Mouse (Mus musculus) lung, postnatal 0 days (tissue): ENCODE measurements around the gene Fitm2. TPM values are rescaled to one million over a fixed set of nuclear protein-coding genes. Genes with fewer than 3 reads are reported as not detected.

Experiments
- ATAC-seq: fragments of 200-750 bp; cut with Nextera tagmentation; 2 replicates; pipeline ENCODE4 v1.8.0; 2017; ENCODE audit warnings: moderate library complexity
- DNase-seq: peaks from one replicate; pipeline ENCODE4 v3.0.0-alpha.2; 2016; ENCODE audit warnings: low spot score
- H3K27ac ChIP-seq: fragments of 300-500 bp; sonication (generic); 2 replicates; pipeline ENCODE4 v1.5.1; 2014; ENCODE audit warnings: antibody characterized with exemption, mild to moderate bottlenecking, low read length, mixed read lengths
- H3K27me3 ChIP-seq: fragments of 300-500 bp; sonication (generic); replicated peaks from 2 replicates; pipeline ENCODE4 v1.6.1; 2014; ENCODE audit warnings: low read length, mixed read lengths; ENCODE audit not compliant: insufficient read depth
- H3K36me3 ChIP-seq: fragments of 300-500 bp; sonication (generic); 2 replicates; pipeline ENCODE4 v1.6.1; 2014; ENCODE audit warnings: low read length, mixed read lengths; ENCODE audit not compliant: insufficient read depth
- H3K4me1 ChIP-seq: fragments of 300-500 bp; sonication (generic); 2 replicates; pipeline ENCODE4 v1.6.1; 2014; ENCODE audit warnings: antibody characterized with exemption, low read depth, low read length, mixed read lengths; ENCODE audit not compliant: insufficient read depth
- H3K4me2 ChIP-seq: fragments of 300-500 bp; sonication (generic); replicated peaks from 2 replicates; pipeline ENCODE4 v1.6.1; 2014; ENCODE audit warnings: low read depth, mild to moderate bottlenecking, low read length, moderate library complexity, mixed read lengths
- H3K4me3 ChIP-seq: fragments of 300-500 bp; sonication (generic); 2 replicates; pipeline ENCODE4 v1.5.1; 2014; ENCODE audit warnings: low read depth, low read length
- H3K9ac ChIP-seq: fragments of 300-500 bp; sonication (generic); replicated peaks from 2 replicates; pipeline ENCODE4 v1.6.1; 2014; ENCODE audit warnings: low read depth, mild to moderate bottlenecking
- H3K9me3 ChIP-seq: fragments of 300-500 bp; sonication (generic); 2 replicates; pipeline ENCODE4 v1.6.1; 2016; ENCODE audit warnings: low read length, mixed read lengths
- CTCF ChIP-seq: IDR thresholded peaks from 2 replicates; pipeline ENCODE4 v1.5.1; 2016; ENCODE audit warnings: antibody characterized with exemption, mild to moderate bottlenecking
- EP300 ChIP-seq: IDR thresholded peaks from 2 replicates; pipeline ENCODE4 v1.6.1; 2016; ENCODE audit warnings: antibody characterized with exemption, mild to moderate bottlenecking, control low read depth
- WGBS: fragments of 180-500 bp; shearing (Covaris S2); extraction: QIAGEN DNeasy Blood & Tissue Kit; methylation state at CpG from one replicate; pipeline ENCODE4 v1.1.7; 2014; 5-methylcytosine and 5-hydroxymethylcytosine counted together
- polyA plus RNA-seq: library from polyadenylated mRNA; unstranded; fragments of >200 nt; fragmentation: Nextera tagmentation; extraction: Ambion mirVana; gene quantifications from 2 replicates; pipeline ENCODE4 v1.2.1, GENCODE M21; 2015

Gene Fitm2
- polyA plus RNA-seq, 1 experiment from 2014 or later = 22.5 TPM

GRCm38 (mm10) chr2:163428346-163429011 lies 44.0 kb downstream of the Fitm2 start:
- TF ChIP-seq CTCF (no peak), EP300 (no peak)
- ATAC-seq = peak; percentile 72

DNA sequence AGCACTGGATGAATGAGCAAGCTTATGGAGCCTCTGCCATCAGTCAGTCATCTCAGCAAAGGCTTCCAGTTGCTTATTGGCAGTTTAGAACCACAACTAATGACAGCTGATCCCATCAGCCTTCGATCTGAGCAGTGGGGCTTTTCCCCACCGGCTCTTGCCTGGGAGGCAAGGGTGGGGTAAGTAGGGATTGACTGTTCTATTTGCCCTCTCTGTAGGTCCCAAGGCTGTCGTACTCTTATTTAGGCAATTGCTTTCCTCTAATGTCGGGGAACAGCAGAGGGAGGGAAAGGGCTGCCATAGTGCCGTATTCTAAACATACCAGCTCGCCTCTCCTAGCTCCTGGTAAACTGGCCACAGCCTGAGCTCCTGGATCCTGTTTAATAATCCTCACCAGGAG lies 47.8 kb downstream of the Fitm2 start, which contains the start of gene Oser1:
Gene Oser1 (minus strand): TSS at position 101 of the 400 bp plus-strand sequence.
- Histone ChIP-seq H3K4me2 (no peak within 1 kb of the TSS), H3K4me3 (no peak within 1 kb of the TSS), H3K9ac (no peak within 1 kb of the TSS), H3K27ac (no peak within 1 kb of the TSS), H3K27me3 (no peaks in the 10 kb centered on the region), H3K4me1 (peaks cover 4% of the 10 kb centered on the region; the same call in 1 of the 2 replicates), H3K36me3 (no peaks in the 10 kb centered on the region), H3K9me3 (no peaks in the 10 kb centered on the region)
- 74% methylated on average over 6 of the region's 6 CpGs for WGBS
- ATAC-seq (no peak), DNase-seq (no peak)
- TF ChIP-seq EP300 (no peak), CTCF (no peak)

More at GRCm38 (mm10) chr2:163428346-163429011, 44.0 kb downstream of the Fitm2 start:
- 23% methylated on average over 4 of the region's 4 CpGs for WGBS
- Histone ChIP-seq H3K27me3 (no peaks in the 10 kb centered on the region), H3K9ac (no peak overlapping the region), H3K9me3 (no peaks in the 10 kb centered on the region), H3K4me1 (no peaks in the 10 kb centered on the region), H3K36me3 (no peaks in the 10 kb centered on the region), H3K27ac (no peak overlapping the region), H3K4me2 (no peak overlapping the region), H3K4me3 (no peak overlapping the region)
- peak; percentile 70 for DNase-seq

GRCm38 (mm10) chr2:163422895-163423660 lies 49.4 kb downstream of the Fitm2 start:
- Histone ChIP-seq H3K4me1 (peaks cover 4% of the 10 kb centered on the region; the same call in 1 of the 2 replicates), H3K9me3 (no peaks in the 10 kb centered on the region), H3K9ac (no peak overlapping the region), H3K27me3 (no peaks in the 10 kb centered on the region), H3K36me3 (no peaks in the 10 kb centered on the region), H3K4me3 (no peak overlapping the region), H3K4me2 (no peak overlapping the region), H3K27ac (no peak overlapping the region)
- 64% methylated on average over 9 of the region's 9 CpGs for WGBS
- DNase-seq = no peak
- TF ChIP-seq CTCF (peak; percentile 18; the same call in 1 of the 2 replicates), EP300 (no peak)
- ATAC-seq = no peak

DNA sequence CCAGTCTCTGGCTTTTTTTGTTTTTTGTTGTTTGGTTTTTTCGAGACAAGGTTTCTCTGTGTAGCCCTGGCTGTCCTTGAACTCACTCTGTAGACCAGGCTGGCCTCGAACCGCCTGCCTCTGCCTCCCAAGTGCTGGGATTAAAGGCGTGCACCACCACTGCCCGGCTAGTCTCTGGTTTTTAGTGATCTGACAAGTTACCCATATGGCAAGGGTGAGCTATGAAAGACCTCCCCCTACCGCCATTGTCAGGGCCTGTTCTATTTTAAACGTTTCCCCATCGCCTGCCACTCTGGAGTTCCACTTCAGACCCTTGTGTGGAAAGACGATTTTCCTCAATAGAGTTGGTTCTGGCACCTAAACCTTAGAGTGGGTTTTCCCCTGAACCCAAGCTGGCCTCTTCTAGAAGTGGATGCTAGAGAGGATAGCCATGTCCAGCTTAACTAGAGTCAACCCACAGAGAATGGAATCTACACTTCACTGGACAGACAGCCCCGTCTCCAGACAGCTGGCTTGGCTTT lies 52.0 kb downstream of the Fitm2 start:
- TF ChIP-seq EP300 (no peak), CTCF (0 out of 2 replicates have a peak, but pooled peaks have one; percentile 6)
- peak overlapping the region; percentile 53 for H3K4me2 ChIP-seq
- peak overlapping the region; percentile 59 for H3K4me3 ChIP-seq
- peak overlapping the region; percentile 24 for H3K9ac ChIP-seq
- H3K27me3 ChIP-seq = no peaks in the 10 kb centered on the region
- H3K4me1 ChIP-seq = peaks cover 4% of the 10 kb centered on the region; the same call in 1 of the 2 replicates
- H3K9me3 ChIP-seq = no peaks in the 10 kb centered on the region
- peak overlapping the region; percentile 86; the same call in 1 of the 2 replicates for H3K27ac ChIP-seq
- no peaks in the 10 kb centered on the region for H3K36me3 ChIP-seq
- no peak for ATAC-seq
- WGBS = 17% methylated on average over 10 of the region's 10 CpGs
- DNase-seq = peak; percentile 46

- DNase-seq (peak; percentile 100), ATAC-seq (peak; percentile 98)
- Histone ChIP-seq H3K4me1 (peaks cover 4% of the 10 kb centered on the region; the same call in 1 of the 2 replicates), H3K27me3 (no peaks in the 10 kb centered on the region), H3K9ac (peak overlapping the region; percentile 95), H3K36me3 (no peaks in the 10 kb centered on the region), H3K4me2 (peak overlapping the region; percentile 69), H3K27ac (peak overlapping the region; percentile 94), H3K4me3 (peak overlapping the region; percentile 91), H3K9me3 (no peaks in the 10 kb centered on the region)
- WGBS = under 1% methylated on average over 58 of the region's 71 CpGs
- TF ChIP-seq CTCF (peak; percentile 36), EP300 (peak; percentile 56; the same call in 1 of the 2 replicates)
Observed at GRCm38 (mm10) chr2:163419346-163420045, 52.9 kb downstream of the Fitm2 start.
